Mouse (Mus musculus): ENCODE measurements around the gene Spn. TPM values are rescaled to one million over a fixed set of nuclear protein-coding genes. Genes with fewer than 3 reads are reported as not detected.

Gene Spn
- total and polyA plus RNA-seq, 3 experiments: 135 to 184 (median 169) TPM

DNA sequence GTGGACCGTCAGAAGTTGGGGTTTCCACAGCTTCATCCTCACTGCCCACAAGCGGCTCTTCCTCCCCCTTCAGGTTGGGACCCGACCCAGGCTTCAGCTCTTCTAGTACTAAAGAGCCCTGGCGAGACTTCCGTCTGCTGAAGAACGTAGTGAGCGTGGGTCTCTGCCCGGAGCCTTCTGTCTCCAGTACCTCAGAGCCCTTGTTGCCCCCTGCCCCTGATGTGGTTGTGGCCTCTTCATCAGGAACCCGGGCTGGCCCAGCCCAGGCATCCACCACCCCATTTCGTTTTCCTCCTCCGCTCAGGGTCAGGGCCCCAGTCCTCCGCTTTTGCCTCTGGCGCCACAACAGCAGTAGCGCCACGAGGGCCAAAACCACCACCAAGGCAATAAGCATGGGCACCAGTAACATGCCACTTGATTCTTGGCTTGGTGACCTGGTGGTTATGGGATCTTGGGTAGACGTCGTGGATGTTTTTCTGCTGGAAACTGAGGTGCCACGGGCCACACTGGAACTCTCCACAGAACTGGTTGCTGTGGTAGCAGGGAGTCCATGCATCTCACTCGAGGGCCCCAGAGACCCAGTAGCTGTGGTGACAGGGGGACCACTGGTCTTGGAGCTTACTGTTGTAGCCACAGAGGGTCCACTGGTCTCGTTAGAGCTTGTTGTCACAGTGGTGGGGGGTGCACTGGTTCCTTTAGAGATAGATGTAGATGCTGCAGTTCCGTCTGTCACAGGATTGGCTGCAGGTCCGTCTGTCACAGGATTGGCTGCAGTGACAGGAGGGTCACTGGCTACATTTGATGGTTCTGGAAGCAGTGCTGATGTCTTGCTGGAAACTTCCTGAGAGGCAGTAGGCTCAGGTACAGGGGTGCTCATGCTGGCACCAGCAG lies 1.2 kb downstream of the Spn start:
- peak overlapping the region; percentile 67 to 80 for H3K4me3 ChIP-seq (ENCODE audit: control insufficient read depth in 1 of 2, insufficient read depth in 1 of 2, low read depth in 2 of 2, low read length in 2 of 2)
- peaks cover 0 to 41% of the 10 kb centered on the region in 2 experiments; a peak in 3 of 4 replicates for H3K36me3 ChIP-seq (ENCODE audit: control insufficient read depth in 1 of 2, insufficient read depth in 2 of 2, low read length in 2 of 2)
- peaks cover 7 to 44% of the 10 kb centered on the region in 2 experiments for H3K4me1 ChIP-seq (ENCODE audit: control insufficient read depth in 1 of 2, insufficient read depth in 2 of 2, low read length in 2 of 2)
- peak overlapping the region; percentile 99 for H3K27ac ChIP-seq (ENCODE audit: control insufficient read depth, low read depth, low read length)
- peaks cover 51% of the 10 kb centered on the region for H3K79me2 ChIP-seq (ENCODE audit: control insufficient read depth, insufficient read depth, low read length, poor library complexity)
- peak; percentile 24; the same call in 1 of the 2 replicates for TF ChIP-seq CHD1 (IDR thresholded peaks at IDR 0.05; ENCODE audit: low read depth, low read length)
- TF ChIP-seq POLR2AphosphoS5 (IDR thresholded peaks at IDR 0.05; ENCODE audit: borderline replicate concordance, low read depth, low read length): no peak
- peak; percentile 50 for TF ChIP-seq MXI1 (IDR thresholded peaks at IDR 0.05; ENCODE audit: low read depth, low read length)
- TF ChIP-seq POLR2AphosphoS2 (IDR thresholded peaks at IDR 0.05; ENCODE audit: low read length): 0 out of 2 replicates have a peak, but pooled peaks have one; percentile 1
- TF ChIP-seq TCF12 (IDR thresholded peaks at IDR 0.05; ENCODE audit: low read depth, low read length): no peak
- TF ChIP-seq RCOR1 (IDR thresholded peaks at IDR 0.05; ENCODE audit: low read depth, low read length): 0 out of 2 replicates have a peak, but pooled peaks have one; percentile 33
- peak; percentile 32 to 36; a peak in 1 of 4 replicates for TF ChIP-seq POLR2A (IDR thresholded peaks at IDR 0.05; ENCODE audit: control insufficient read depth in 1 of 2, insufficient read depth in 1 of 2, low read depth in 1 of 2, low read length in 2 of 2, poor library complexity in 1 of 2)
- no peak for TF ChIP-seq TBP (IDR thresholded peaks at IDR 0.05; ENCODE audit: low read depth, low read length)
- TF ChIP-seq NELFE (IDR thresholded peaks at IDR 0.05; ENCODE audit: low read depth, low read length): 0 out of 2 replicates have a peak, but pooled peaks have one; percentile 22
- TF ChIP-seq MAX (IDR thresholded peaks at IDR 0.05; ENCODE audit: low read length): peak; percentile 43; the same call in 1 of the 2 replicates
- TF ChIP-seq MYB (IDR thresholded peaks at IDR 0.05; ENCODE audit: low read depth, low read length): no peak
- DNase-seq (ENCODE audit: low read depth, low spot score): peak; percentile 68
- no peaks in the 10 kb centered on the region for H3K9me3 ChIP-seq (replicated peaks; ENCODE audit: insufficient read depth, low read length)
- peak overlapping the region; percentile 73 for H3K9ac ChIP-seq (ENCODE audit: control insufficient read depth, low read depth, low read length, poor library complexity, severe bottlenecking)
- no peaks in the 10 kb centered on the region for H3K27me3 ChIP-seq (ENCODE audit: control insufficient read depth in 1 of 2, insufficient read depth in 2 of 2, low read length in 2 of 2)

DNA sequence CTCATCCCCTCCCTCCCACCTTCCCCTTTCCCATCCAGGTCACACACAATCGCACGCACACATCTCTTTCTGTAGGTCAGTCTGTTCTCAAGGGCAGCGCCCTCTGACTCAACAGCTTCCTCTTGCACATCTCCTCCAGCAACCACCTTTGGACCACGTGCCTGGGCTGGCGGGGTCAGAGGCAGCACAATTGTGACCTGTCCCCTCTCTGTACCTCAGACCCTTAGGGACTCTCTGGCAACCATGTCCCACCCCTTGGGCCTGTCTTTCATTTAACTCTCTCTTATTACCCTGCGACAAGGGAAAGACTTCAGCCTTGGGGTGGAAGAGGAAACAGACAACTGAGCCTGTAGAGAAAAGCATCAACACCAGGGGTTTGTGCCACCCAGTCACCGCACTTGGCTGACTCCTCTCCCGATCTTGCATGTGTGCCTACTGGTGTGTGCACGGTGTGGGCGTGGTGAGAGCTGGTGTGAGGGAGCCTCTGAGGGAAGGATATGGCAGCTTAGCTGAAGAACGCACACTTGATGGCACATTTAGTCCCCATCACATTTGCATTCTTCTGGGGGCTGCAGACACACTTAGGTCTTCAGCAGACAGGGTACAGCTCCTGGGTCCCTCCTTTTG lies 2.7 kb downstream of the Spn start:
- H3K4me1 ChIP-seq (ENCODE audit: control insufficient read depth in 1 of 2, insufficient read depth in 2 of 2, low read length in 2 of 2): peaks cover 2 to 32% of the 10 kb centered on the region in 2 experiments; a peak in 3 of 4 replicates
- peak overlapping the region; percentile 73 for H3K9ac ChIP-seq (ENCODE audit: control insufficient read depth, low read depth, low read length, poor library complexity, severe bottlenecking)
- no peaks in the 10 kb centered on the region for H3K9me3 ChIP-seq (replicated peaks; ENCODE audit: insufficient read depth, low read length)
- H3K27ac ChIP-seq (ENCODE audit: control insufficient read depth, low read depth, low read length): peak overlapping the region; percentile 26
- no peaks in the 10 kb centered on the region for H3K27me3 ChIP-seq (ENCODE audit: control insufficient read depth in 1 of 2, insufficient read depth in 2 of 2, low read length in 2 of 2)
- H3K4me3 ChIP-seq (ENCODE audit: control insufficient read depth in 1 of 2, insufficient read depth in 1 of 2, low read depth in 2 of 2, low read length in 2 of 2): peak overlapping the region; percentile 50 to 67
- H3K79me2 ChIP-seq (ENCODE audit: control insufficient read depth, insufficient read depth, low read length, poor library complexity): peaks cover 51% of the 10 kb centered on the region
- peak; percentile 63 for DNase-seq (ENCODE audit: low read depth, low spot score)
- peaks cover 0 to 28% of the 10 kb centered on the region in 2 experiments; a peak in 3 of 4 replicates for H3K36me3 ChIP-seq (ENCODE audit: control insufficient read depth in 1 of 2, insufficient read depth in 2 of 2, low read length in 2 of 2)
- TF ChIP-seq RCOR1 (IDR thresholded peaks at IDR 0.05; ENCODE audit: low read depth, low read length) (no peak), NRF1 (IDR thresholded peaks at IDR 0.05; ENCODE audit: insufficient read depth, low read depth, low read length, poor library complexity, severe bottlenecking) (no peak), MAX (IDR thresholded peaks at IDR 0.05; ENCODE audit: low read length) (peak; percentile 62; the same call in 1 of the 2 replicates), SMC3 (IDR thresholded peaks at IDR 0.05; ENCODE audit: low read depth, low read length) (no peak), TBP (IDR thresholded peaks at IDR 0.05; ENCODE audit: low read depth, low read length) (no peak), BHLHE40 (IDR thresholded peaks at IDR 0.05; ENCODE audit: borderline replicate concordance, low read depth, low read length) (no peak), RAD21 (IDR thresholded peaks at IDR 0.05; ENCODE audit: low read depth, low read length) (no peak), SIN3A (IDR thresholded peaks at IDR 0.05; ENCODE audit: low read length) (peak; percentile 63), ELF1 (IDR thresholded peaks at IDR 0.05; ENCODE audit: low read depth, low read length) (no peak), CHD2 (IDR thresholded peaks at IDR 0.05; ENCODE audit: low read length) (no peak), UBTF (IDR thresholded peaks at IDR 0.05; ENCODE audit: borderline replicate concordance, insufficient read depth, low read depth, low read length) (no peak), MYB (IDR thresholded peaks at IDR 0.05; ENCODE audit: low read depth, low read length) (no peak), MYC (IDR thresholded peaks at IDR 0.05; ENCODE audit: low read depth, low read length) (no peak), GABPA (IDR thresholded peaks at IDR 0.05; ENCODE audit: low read depth, low read length) (no peak), GATA1 (IDR thresholded peaks at IDR 0.05; ENCODE audit: low read depth, low read length) (no peak), MEF2A (IDR thresholded peaks at IDR 0.05; ENCODE audit: extremely low read depth, insufficient replicate concordance, low read depth, low read length, poor library complexity, severe bottlenecking) (no peak), USF1 (IDR thresholded peaks at IDR 0.05; ENCODE audit: low read depth, low read length) (peak; percentile 61), USF2 (IDR thresholded peaks at IDR 0.05; ENCODE audit: borderline replicate concordance in 1 of 2, insufficient read depth in 1 of 2, low read depth in 1 of 2, low read length in 2 of 2) (no peak), CTCF (IDR thresholded peaks at IDR 0.05 in 2 of 3, conservative IDR thresholded peaks at IDR 0.05 in 1 of 3; ENCODE audit: control insufficient read depth in 1 of 3, insufficient read depth in 1 of 3, low read depth in 2 of 3, low read length in 3 of 3, poor library complexity in 1 of 3, severe bottlenecking in 1 of 3) (no peak), CHD1 (IDR thresholded peaks at IDR 0.05; ENCODE audit: low read depth, low read length) (no peak), ZC3H11A (IDR thresholded peaks at IDR 0.05; ENCODE audit: low read depth, low read length) (no peak)
